Mouse (Mus musculus) liver, embryonic 15.5 days (tissue): ENCODE data around the gene Dusp14. TPM values are rescaled to one million over a fixed set of nuclear protein-coding genes. Genes with fewer than 3 reads are reported as not detected.

Source experiments
- ATAC-seq: fragments of 200-750 bp; cut with Nextera tagmentation; 2 replicates; pipeline ENCODE4 v1.8.0; 2017; ENCODE audit warnings: moderate number of reproducible peaks, mild to moderate bottlenecking, moderate library complexity; ENCODE audit not compliant: insufficient read depth
- H3K27ac ChIP-seq: fragments of 300-500 bp; sonication (generic); replicated peaks from 2 replicates; pipeline ENCODE4 v1.5.1; 2015; ENCODE audit warnings: mild to moderate bottlenecking, inconsistent platforms
- H3K27me3 ChIP-seq: fragments of 300-500 bp; sonication (generic); 2 replicates; pipeline ENCODE4 v1.6.1; 2015; ENCODE audit warnings: mild to moderate bottlenecking, inconsistent platforms
- H3K36me3 ChIP-seq: fragments of 300-500 bp; sonication (generic); replicated peaks from 2 replicates; pipeline ENCODE4 v1.6.1; 2015; ENCODE audit warnings: moderate library complexity, mild to moderate bottlenecking, inconsistent platforms
- H3K4me1 ChIP-seq: fragments of 300-500 bp; sonication (generic); replicated peaks from 2 replicates; pipeline ENCODE4 v1.6.1; 2015; ENCODE audit warnings: inconsistent platforms
- H3K4me2 ChIP-seq: fragments of 300-500 bp; sonication (generic); 2 replicates; pipeline ENCODE4 v1.6.1; 2015; ENCODE audit warnings: moderate library complexity, mild to moderate bottlenecking, inconsistent platforms
- H3K4me3 ChIP-seq: fragments of 300-500 bp; sonication (generic); replicated peaks from 2 replicates; pipeline ENCODE4 v1.5.1; 2015; ENCODE audit warnings: mild to moderate bottlenecking, inconsistent platforms
- H3K9ac ChIP-seq: fragments of 300-500 bp; sonication (generic); 2 replicates; pipeline ENCODE4 v1.6.1; 2015; ENCODE audit warnings: moderate library complexity, mild to moderate bottlenecking, inconsistent platforms
- H3K9me3 ChIP-seq: fragments of 300-500 bp; sonication (generic); replicated peaks from 2 replicates; pipeline ENCODE4 v1.6.1; 2016; ENCODE audit warnings: inconsistent platforms
- WGBS: fragments of 180-500 bp; shearing (Covaris S2); methylation state at CpG from one replicate; pipeline ENCODE4 v1.1.7; 2015; ENCODE audit warnings: mixed read lengths; ENCODE audit not compliant: insufficient replicate concordance; 5-methylcytosine and 5-hydroxymethylcytosine counted together
- polyA plus RNA-seq: library from polyadenylated mRNA; unstranded; fragments of >200 nt; fragmentation: Nextera tagmentation; extraction: Ambion mirVana; gene quantifications from 2 replicates; pipeline ENCODE4 v1.2.1, GENCODE M21; 2015

Dusp14 gene
- polyA plus RNA-seq, 1 experiment from 2014 or later, result 1.2 TPM

DNA sequence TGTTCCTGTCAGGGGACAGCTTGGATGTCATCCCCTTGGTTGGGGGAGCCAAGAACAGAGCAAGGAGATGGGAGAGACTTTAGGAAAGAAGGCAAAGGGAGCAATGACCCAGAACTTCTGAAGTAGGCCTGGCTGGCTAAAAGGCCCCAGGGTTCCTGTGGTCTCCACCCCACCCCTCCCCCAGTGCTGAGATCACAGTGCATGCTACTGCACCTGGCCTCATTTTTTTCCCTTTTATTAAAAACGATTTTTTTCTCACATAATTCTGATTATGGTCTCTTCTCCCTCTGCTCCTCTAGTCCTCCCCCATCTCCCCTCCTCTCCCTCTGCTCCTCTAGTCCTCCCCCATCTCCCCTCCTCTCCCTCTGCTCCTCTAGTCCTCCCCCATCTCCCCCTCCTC is 24.1 kb downstream of the Dusp14 start:
- H3K4me2 ChIP-seq, result no peak overlapping the region
- H3K36me3 ChIP-seq, result peaks cover 20% of the 10 kb centered on the region
- no peak overlapping the region for H3K27ac ChIP-seq
- H3K9me3 ChIP-seq, result no peaks in the 10 kb centered on the region
- no peak overlapping the region for H3K4me3 ChIP-seq
- WGBS, result 24% methylated on average over 1 of the region's 1 CpGs
- no peaks in the 10 kb centered on the region; the same call in 1 of the 2 replicates for H3K4me1 ChIP-seq
- no peak for ATAC-seq
- H3K27me3 ChIP-seq, result no peaks in the 10 kb centered on the region
- no peak overlapping the region for H3K9ac ChIP-seq

DNA sequence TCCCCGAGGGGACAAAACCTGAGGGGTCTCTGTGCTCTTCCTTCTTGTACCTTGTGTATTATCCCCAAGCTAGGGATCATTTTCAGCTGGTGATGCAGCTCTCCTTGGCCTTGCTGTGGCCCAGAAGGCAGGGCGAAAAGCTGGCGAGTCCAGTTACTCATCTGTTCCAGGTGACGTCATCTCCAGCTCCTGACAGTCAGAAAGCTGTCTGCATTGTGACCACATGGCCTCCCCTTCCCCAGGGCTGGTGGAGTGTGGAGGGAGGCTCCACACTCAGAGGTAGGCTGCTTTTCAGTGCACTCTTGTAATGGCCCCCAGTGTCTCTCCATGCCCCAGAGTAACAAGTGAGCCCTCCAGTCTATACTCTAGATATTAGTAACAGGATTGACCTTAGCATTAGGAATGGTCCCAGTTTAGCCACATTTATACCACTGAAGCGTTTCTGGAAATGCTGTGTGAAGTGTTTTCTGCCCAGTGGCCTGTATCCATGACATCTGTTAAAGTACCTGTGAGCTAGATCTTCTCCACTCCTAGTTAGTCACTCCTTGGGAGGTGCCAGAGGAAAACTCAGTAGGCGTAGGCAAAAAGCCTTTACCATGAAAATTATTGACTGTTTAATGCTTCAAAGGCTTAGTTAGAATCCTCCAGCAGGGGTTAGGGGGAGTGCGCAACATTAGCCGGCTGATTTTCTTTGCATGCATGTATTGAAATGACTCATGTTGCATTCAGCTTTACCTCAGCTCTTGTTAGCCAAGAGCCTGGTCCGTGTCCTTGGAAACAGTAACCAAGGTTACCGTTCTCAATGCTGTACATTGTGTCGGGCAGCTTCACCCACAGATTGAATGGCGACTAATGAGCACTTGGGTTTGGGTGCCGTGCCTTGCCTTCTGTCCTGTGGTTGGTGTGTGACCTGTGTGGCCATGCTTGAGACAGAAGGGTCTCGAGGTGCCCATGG is 26.0 kb downstream of the Dusp14 start:
- H3K36me3 ChIP-seq, result peaks cover 32% of the 10 kb centered on the region
- no peaks in the 10 kb centered on the region for H3K9me3 ChIP-seq
- H3K9ac ChIP-seq, result no peak overlapping the region
- no peaks in the 10 kb centered on the region for H3K27me3 ChIP-seq
- 77% methylated on average over 14 of the region's 14 CpGs for WGBS
- no peak overlapping the region for H3K4me3 ChIP-seq
- no peak for ATAC-seq
- no peaks in the 10 kb centered on the region; the same call in 1 of the 2 replicates for H3K4me1 ChIP-seq
- H3K4me2 ChIP-seq, result no peak overlapping the region
- no peak overlapping the region for H3K27ac ChIP-seq

DNA sequence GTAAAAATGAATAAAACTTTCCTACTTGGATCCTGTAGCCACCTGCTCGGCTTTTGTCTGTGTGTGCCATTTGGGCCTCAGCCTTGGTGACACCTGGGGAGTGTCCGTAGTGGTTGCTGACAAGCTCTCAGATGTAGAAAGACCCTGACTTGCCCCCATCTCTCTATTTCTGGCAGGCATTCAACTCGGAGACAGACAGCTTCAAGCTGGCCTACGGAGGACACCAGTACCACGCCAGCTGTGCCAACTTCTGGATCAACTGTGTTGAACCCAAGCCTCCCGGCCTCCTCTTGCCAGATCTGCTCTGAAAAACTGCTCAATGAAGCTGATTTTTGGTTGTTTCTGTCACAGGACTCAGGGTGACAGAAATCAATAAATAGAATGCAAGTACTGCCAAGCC is 28.4 kb downstream of the Dusp14 start:
- no peak overlapping the region for H3K27ac ChIP-seq
- H3K9ac ChIP-seq, result no peak overlapping the region
- no peaks in the 10 kb centered on the region for H3K27me3 ChIP-seq
- ATAC-seq, result no peak
- 71% methylated on average over 6 of the region's 6 CpGs for WGBS
- H3K4me1 ChIP-seq, result no peaks in the 10 kb centered on the region
- H3K36me3 ChIP-seq, result peaks cover 39% of the 10 kb centered on the region
- no peak overlapping the region for H3K4me3 ChIP-seq
- H3K4me2 ChIP-seq, result no peak overlapping the region
- no peaks in the 10 kb centered on the region for H3K9me3 ChIP-seq

DNA sequence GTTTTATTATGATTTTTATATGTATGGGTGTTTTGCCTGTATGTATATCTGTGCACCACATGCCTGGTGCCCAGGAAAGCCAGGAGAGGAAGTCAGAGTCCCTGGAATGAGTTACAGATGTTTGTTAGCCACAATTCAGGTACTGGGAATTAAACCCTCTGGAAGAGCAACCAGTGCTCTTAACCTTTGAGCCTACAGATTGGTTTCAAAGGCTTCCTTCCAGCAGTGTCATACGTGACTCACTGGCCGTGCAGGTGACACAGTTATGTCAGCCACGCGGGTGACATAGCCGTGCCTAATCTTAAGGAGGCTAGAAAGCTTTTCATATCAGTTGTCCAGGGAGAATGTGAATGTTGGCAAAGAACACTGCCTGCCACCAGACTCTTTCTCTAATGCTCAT is 35.4 kb downstream of the Dusp14 start:
- H3K4me2 ChIP-seq, result no peak overlapping the region
- no peaks in the 10 kb centered on the region for H3K9me3 ChIP-seq
- H3K9ac ChIP-seq, result no peak overlapping the region
- no peaks in the 10 kb centered on the region for H3K4me1 ChIP-seq
- H3K27me3 ChIP-seq, result no peaks in the 10 kb centered on the region
- peaks cover 28% of the 10 kb centered on the region for H3K36me3 ChIP-seq
- ATAC-seq, result no peak
- H3K27ac ChIP-seq, result no peak overlapping the region
- H3K4me3 ChIP-seq, result no peak overlapping the region
- 79% methylated on average over 5 of the region's 5 CpGs for WGBS

DNA sequence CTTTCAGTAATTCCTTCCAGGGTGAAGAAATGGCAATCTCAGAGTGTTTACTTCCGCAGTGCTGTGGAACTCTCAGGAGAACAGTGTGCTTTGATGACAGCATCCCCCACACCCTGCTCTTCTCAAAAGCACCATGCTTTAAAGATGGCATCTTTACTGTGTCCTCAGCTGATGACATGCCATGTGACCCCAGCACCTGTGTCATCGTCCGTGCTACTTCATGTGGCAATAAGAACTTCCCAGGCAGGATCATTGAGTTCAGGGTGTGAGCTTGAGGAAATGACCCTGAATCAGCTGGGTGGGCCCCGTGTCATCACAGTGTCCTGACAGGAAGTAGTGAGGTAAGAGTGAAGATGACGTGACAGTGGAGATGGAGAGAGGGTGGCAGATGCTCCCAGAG is 36.5 kb downstream of the Dusp14 start:
- no peaks in the 10 kb centered on the region for H3K27me3 ChIP-seq
- WGBS, result 67% methylated on average over 5 of the region's 5 CpGs
- ATAC-seq, result no peak
- H3K9ac ChIP-seq, result no peak overlapping the region
- H3K4me3 ChIP-seq, result no peak overlapping the region
- peaks cover 38% of the 10 kb centered on the region for H3K36me3 ChIP-seq
- no peaks in the 10 kb centered on the region for H3K4me1 ChIP-seq
- H3K4me2 ChIP-seq, result no peak overlapping the region
- H3K27ac ChIP-seq, result no peak overlapping the region
- no peaks in the 10 kb centered on the region for H3K9me3 ChIP-seq

GRCm38 (mm10) chr11:84031971-84032370 is 37.1 kb downstream of the Dusp14 start:
- H3K4me3 ChIP-seq, result no peak overlapping the region
- ATAC-seq, result no peak
- H3K4me1 ChIP-seq, result no peaks in the 10 kb centered on the region
- no peaks in the 10 kb centered on the region for H3K27me3 ChIP-seq
- H3K36me3 ChIP-seq, result peaks cover 44% of the 10 kb centered on the region
- H3K4me2 ChIP-seq, result no peak overlapping the region
- no peaks in the 10 kb centered on the region for H3K9me3 ChIP-seq
- no peak overlapping the region for H3K9ac ChIP-seq
- H3K27ac ChIP-seq, result no peak overlapping the region
- 48% methylated on average over 9 of the region's 9 CpGs for WGBS

DNA sequence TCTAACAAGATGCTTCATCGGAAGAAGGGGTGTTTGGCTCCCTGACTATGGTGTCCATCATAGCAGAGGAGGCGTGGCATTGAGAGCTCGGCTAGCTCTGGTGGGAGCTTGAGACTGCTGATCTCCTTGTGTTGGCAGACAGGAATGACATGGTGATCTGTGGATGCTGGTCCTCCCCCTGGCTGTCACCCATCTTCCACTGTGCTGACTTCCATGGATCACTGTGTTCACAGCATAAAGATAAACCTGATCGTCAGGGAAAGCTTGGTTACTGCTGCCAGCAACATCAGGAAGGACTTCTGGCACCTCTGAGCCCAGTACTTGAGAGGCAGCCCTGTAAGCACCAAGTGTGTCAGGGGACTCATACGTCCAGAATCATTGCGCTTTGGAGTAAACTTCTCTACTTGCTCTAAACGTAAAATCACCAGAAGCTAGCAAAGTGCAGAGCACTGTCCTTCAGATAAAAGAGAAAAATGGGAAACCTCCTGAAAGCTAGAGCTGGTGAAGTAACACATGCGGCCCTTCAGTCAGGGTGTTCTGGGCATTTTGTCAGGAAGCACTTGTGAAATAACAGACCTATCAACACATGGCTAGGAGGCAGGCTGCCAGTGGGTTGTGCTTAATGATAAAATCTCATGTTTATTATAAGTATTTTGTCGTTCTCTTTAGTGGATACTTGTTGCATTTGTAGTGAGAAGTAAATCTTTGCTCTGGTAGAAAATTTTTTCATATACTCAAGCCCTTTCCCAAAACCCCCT is 40.6 kb downstream of the Dusp14 start:
- Histone ChIP-seq H3K27ac (no peak overlapping the region), H3K4me3 (no peak overlapping the region), H3K27me3 (no peaks in the 10 kb centered on the region), H3K9me3 (no peaks in the 10 kb centered on the region), H3K9ac (no peak overlapping the region), H3K36me3 (peaks cover 70% of the 10 kb centered on the region), H3K4me1 (no peaks in the 10 kb centered on the region), H3K4me2 (no peak overlapping the region)
- 72% methylated on average over 9 of the region's 9 CpGs for WGBS
- ATAC-seq, result no peak

- Histone ChIP-seq H3K4me2 (no peak overlapping the region), H3K4me3 (no peak overlapping the region), H3K27ac (no peak overlapping the region), H3K4me1 (no peaks in the 10 kb centered on the region), H3K36me3 (peaks cover 80% of the 10 kb centered on the region), H3K9ac (no peak overlapping the region), H3K27me3 (no peaks in the 10 kb centered on the region), H3K9me3 (no peaks in the 10 kb centered on the region)
- WGBS, result 74% methylated on average over 5 of the region's 5 CpGs
- ATAC-seq, result no peak
These were observed 41.8 kb downstream of the Dusp14 start for GRCm38 (mm10) chr11:84027231-84027630.

DNA sequence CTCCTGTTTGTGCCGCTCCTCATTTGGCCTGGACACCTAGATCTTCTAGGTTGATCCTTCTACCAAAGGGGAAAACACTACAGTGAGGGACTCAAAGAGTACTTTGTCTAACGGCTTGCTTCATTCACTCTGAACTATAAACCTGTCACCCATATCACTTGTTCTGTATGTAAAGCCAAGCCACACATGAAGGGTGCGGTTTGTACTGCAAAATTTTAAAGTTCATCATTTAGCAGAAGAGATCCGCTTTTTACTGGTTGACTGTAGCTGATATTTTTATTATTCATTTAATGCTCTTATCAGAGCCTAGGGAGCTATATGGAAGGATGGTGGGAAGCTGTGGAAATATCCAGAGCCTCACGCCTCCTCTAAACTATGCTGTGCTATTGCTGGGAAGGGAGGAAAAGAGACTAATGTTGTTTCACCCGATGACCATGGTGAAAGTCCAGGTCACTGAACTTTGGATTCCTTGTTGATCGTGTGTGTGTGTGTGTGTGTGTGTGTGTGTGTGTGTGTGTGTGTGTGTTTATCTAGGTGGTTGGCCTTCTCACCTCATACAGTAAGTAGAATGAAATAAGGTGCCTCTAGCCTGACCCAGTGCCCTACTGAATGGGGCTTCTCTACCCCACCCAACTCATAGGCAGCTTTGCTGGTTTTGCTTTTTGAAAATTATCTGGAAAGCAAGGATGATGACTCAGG is 52.1 kb downstream of the Dusp14 start:
- no peaks in the 10 kb centered on the region for H3K9me3 ChIP-seq
- H3K9ac ChIP-seq, result no peak overlapping the region
- peaks cover 43% of the 10 kb centered on the region for H3K36me3 ChIP-seq
- no peak overlapping the region for H3K4me3 ChIP-seq
- ATAC-seq, result peak; percentile 67
- no peak overlapping the region for H3K4me2 ChIP-seq
- peaks cover 6% of the 10 kb centered on the region for H3K4me1 ChIP-seq
- H3K27ac ChIP-seq, result peak overlapping the region; percentile 42
- 71% methylated on average over 7 of the region's 7 CpGs for WGBS
- no peaks in the 10 kb centered on the region for H3K27me3 ChIP-seq

GRCm38 (mm10) chr11:84016147-84016809 is 52.8 kb downstream of the Dusp14 start:
- no peak overlapping the region for H3K4me2 ChIP-seq
- H3K4me3 ChIP-seq, result no peak overlapping the region
- H3K4me1 ChIP-seq, result peaks cover 6% of the 10 kb centered on the region
- no peak overlapping the region for H3K27ac ChIP-seq
- WGBS, result 63% methylated on average over 6 of the region's 6 CpGs
- H3K36me3 ChIP-seq, result peaks cover 37% of the 10 kb centered on the region
- H3K9me3 ChIP-seq, result no peaks in the 10 kb centered on the region
- H3K9ac ChIP-seq, result no peak overlapping the region
- H3K27me3 ChIP-seq, result no peaks in the 10 kb centered on the region
- no peak for ATAC-seq
